Mouse (Mus musculus): ENCODE measurements around the gene Actl10. TPM values are rescaled to one million over a fixed set of nuclear protein-coding genes. Genes with fewer than 3 reads are reported as not detected.

Actl10 gene
- polyA plus RNA-seq, 1 experiment = 0.11 TPM

DNA sequence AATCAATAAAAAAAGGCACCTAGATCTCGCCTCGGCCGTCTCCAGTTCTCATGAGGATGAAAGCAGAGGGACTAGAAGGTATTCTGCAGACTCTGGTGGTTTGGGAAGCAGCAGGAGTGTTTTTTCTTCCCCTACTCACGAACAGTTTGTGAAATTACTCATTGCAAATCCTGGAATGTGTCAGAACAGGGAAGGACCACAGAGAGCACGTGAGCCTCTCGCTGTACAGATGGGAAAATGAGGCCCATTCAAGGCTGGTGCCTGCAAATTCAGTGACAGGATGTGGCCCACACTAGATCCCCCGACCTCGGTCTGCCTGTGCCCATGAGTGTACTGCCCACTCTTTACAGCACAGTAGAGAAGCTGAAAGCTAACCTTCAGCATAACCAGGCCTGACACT lies 20.4 kb downstream of the Actl10 start:
- H3K27me3 ChIP-seq (ENCODE audit: control insufficient read depth, insufficient read depth, low read length) = no peaks in the 10 kb centered on the region
- no peak overlapping the region for H3K27ac ChIP-seq (ENCODE audit: control insufficient read depth, insufficient read depth, low read length)
- no peak for TF ChIP-seq POLR2A (IDR thresholded peaks at IDR 0.05; ENCODE audit: control insufficient read depth, extremely low read depth, insufficient read depth, low read length, poor library complexity)
- no peak for TF ChIP-seq CTCF (IDR thresholded peaks at IDR 0.05; ENCODE audit: borderline replicate concordance, control insufficient read depth, extremely low read depth, insufficient read depth, low read length, poor library complexity)
- no peak overlapping the region for H3K4me3 ChIP-seq (ENCODE audit: control insufficient read depth, insufficient read depth, low read length)
- no peaks in the 10 kb centered on the region for H3K36me3 ChIP-seq (ENCODE audit: control insufficient read depth, insufficient read depth, low read length)
- H3K4me1 ChIP-seq (replicated peaks; ENCODE audit: control insufficient read depth, insufficient read depth, low read length) = peaks cover 37% of the 10 kb centered on the region
- DNase-seq = no peak
- 82% methylated on average over 8 of the region's 8 CpGs for WGBS

DNA sequence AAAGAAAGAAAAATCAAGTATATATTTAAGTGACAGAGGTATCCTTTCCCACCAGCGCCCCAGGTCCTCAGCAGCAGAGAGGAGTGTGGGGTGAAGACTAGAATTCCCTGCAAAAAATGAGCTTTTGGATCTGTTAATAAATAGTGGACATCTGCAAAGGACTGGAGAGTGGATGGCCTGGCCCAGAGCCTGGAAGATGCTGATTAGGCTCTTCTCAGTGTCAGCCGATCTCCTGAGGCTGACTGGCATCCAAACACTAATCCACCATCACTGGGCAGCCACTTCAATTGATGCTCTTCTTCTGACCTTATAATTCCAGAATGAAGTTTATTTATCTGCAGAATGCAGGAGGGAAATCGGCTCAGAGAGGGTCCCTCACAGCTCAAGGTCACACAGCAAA lies 21.4 kb downstream of the Actl10 start:
- H3K27me3 ChIP-seq (ENCODE audit: control insufficient read depth, insufficient read depth, low read length) = no peaks in the 10 kb centered on the region
- TF ChIP-seq POLR2A (IDR thresholded peaks at IDR 0.05; ENCODE audit: control insufficient read depth, extremely low read depth, insufficient read depth, low read length, poor library complexity) = no peak
- no peak overlapping the region for H3K4me3 ChIP-seq (ENCODE audit: control insufficient read depth, insufficient read depth, low read length)
- WGBS = 94% methylated on average over 3 of the region's 3 CpGs
- no peak for DNase-seq
- H3K4me1 ChIP-seq (replicated peaks; ENCODE audit: control insufficient read depth, insufficient read depth, low read length) = peaks cover 41% of the 10 kb centered on the region
- H3K36me3 ChIP-seq (ENCODE audit: control insufficient read depth, insufficient read depth, low read length) = no peaks in the 10 kb centered on the region
- no peak overlapping the region for H3K27ac ChIP-seq (ENCODE audit: control insufficient read depth, insufficient read depth, low read length)

DNA sequence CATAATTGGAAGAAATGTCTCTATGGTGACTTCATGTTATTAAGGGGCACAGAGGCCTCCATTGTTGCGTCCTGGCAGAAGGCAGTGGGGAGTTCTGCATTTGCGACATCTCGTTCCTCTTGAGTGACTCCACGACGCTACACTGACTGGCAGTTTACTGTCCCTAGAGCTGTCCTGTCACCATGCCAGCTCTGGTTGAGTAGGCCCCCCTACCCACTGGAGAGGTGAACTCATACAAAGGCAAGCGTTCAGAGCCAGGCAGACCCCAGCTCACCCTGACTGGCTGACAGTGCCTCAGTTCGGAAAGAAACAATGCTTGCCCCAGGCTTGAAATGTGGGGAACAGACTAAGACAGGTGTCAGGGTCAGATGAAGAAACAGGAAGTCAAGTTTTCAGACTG lies 22.7 kb downstream of the Actl10 start:
- Histone ChIP-seq H3K36me3 (ENCODE audit: control insufficient read depth, insufficient read depth, low read length) (no peaks in the 10 kb centered on the region), H3K4me1 (replicated peaks; ENCODE audit: control insufficient read depth, insufficient read depth, low read length) (peaks cover 29% of the 10 kb centered on the region), H3K27me3 (ENCODE audit: control insufficient read depth, insufficient read depth, low read length) (no peaks in the 10 kb centered on the region), H3K4me3 (ENCODE audit: control insufficient read depth, insufficient read depth, low read length) (no peak overlapping the region), H3K27ac (ENCODE audit: control insufficient read depth, insufficient read depth, low read length) (no peak overlapping the region)
- no peak for DNase-seq
- 64% methylated on average over 7 of the region's 7 CpGs for WGBS
- TF ChIP-seq CTCF (IDR thresholded peaks at IDR 0.05; ENCODE audit: borderline replicate concordance, control insufficient read depth, extremely low read depth, insufficient read depth, low read length, poor library complexity) (no peak), POLR2A (IDR thresholded peaks at IDR 0.05; ENCODE audit: control insufficient read depth, extremely low read depth, insufficient read depth, low read length, poor library complexity) (no peak)

DNA sequence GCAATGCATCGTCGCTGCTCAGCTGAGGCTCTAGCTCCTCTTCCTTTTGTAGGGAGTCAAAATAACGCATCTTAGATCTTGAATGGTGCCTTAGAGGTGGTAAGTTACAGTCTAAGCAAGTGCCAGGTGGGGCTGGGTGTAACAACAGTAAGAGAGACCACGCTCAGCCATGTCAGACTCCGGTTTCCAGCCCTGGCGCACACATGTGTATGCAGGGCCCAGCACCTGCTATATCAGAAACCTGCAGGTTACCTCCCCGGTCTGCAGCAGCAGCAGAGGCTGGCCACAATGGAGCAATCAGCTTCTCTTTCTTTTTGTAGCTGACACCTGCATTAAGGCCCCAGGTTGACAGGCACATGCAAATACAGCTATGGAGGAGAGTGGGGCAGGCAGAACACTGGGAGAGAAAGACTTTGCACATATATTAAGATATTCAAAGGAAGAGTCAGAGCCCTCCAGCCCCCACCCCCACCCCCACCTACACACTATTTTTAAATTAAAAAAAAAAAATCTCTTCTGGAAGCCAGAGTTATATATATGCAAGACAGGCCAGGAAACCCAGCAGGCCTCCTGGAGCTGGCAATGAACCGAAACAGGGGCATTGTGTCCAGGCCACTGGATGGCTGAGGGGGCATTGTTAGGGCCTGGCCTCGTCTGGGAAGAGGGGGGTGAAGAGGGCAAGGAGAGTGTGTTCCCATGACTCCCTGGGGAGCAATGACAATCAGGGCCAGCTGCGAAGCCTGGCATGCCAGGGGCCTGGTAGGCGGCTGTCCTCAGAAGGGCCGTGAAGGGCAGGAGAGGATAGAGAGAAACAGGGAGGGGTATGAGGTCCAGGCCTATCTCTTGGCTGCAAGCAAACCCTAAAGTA lies 25.5 kb downstream of the Actl10 start:
- Histone ChIP-seq H3K4me3 (ENCODE audit: control insufficient read depth, insufficient read depth, low read length) (no peak overlapping the region), H3K27me3 (ENCODE audit: control insufficient read depth, insufficient read depth, low read length) (no peaks in the 10 kb centered on the region), H3K36me3 (ENCODE audit: control insufficient read depth, insufficient read depth, low read length) (no peaks in the 10 kb centered on the region), H3K27ac (ENCODE audit: control insufficient read depth, insufficient read depth, low read length) (peak overlapping the region; percentile 64), H3K4me1 (replicated peaks; ENCODE audit: control insufficient read depth, insufficient read depth, low read length) (peaks cover 20% of the 10 kb centered on the region)
- peak; percentile 55 for DNase-seq
- WGBS = 41% methylated on average over 12 of the region's 12 CpGs
- no peak for TF ChIP-seq POLR2A (IDR thresholded peaks at IDR 0.05; ENCODE audit: control insufficient read depth, extremely low read depth, insufficient read depth, low read length, poor library complexity)

DNA sequence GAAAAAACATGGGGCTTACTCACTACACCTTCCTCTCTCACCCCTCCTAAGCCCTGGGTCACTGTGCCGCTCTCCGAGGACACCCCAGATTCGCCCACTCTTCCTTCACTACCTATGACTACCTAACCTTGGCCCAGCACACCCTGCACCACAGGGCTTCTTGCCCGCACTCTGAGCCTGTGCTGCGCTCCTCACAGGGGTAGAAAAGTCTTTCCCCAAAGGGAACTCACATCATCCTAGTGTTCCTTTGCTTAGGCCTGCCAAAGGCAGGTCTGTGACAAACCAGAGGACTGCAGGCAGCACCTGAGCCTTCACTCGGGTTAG lies 26.1 kb downstream of the Actl10 start:
- DNase-seq = no peak
- Histone ChIP-seq H3K4me1 (replicated peaks; ENCODE audit: control insufficient read depth, insufficient read depth, low read length) (peaks cover 20% of the 10 kb centered on the region), H3K27me3 (ENCODE audit: control insufficient read depth, insufficient read depth, low read length) (no peaks in the 10 kb centered on the region), H3K36me3 (ENCODE audit: control insufficient read depth, insufficient read depth, low read length) (no peaks in the 10 kb centered on the region), H3K4me3 (ENCODE audit: control insufficient read depth, insufficient read depth, low read length) (no peak overlapping the region), H3K27ac (ENCODE audit: control insufficient read depth, insufficient read depth, low read length) (peak overlapping the region; percentile 6; the same call in 1 of the 2 replicates)
- TF ChIP-seq POLR2A (IDR thresholded peaks at IDR 0.05; ENCODE audit: control insufficient read depth, extremely low read depth, insufficient read depth, low read length, poor library complexity) (no peak), CTCF (IDR thresholded peaks at IDR 0.05; ENCODE audit: borderline replicate concordance, control insufficient read depth, extremely low read depth, insufficient read depth, low read length, poor library complexity) (no peak)
- 95% methylated on average over 6 of the region's 6 CpGs for WGBS

DNA sequence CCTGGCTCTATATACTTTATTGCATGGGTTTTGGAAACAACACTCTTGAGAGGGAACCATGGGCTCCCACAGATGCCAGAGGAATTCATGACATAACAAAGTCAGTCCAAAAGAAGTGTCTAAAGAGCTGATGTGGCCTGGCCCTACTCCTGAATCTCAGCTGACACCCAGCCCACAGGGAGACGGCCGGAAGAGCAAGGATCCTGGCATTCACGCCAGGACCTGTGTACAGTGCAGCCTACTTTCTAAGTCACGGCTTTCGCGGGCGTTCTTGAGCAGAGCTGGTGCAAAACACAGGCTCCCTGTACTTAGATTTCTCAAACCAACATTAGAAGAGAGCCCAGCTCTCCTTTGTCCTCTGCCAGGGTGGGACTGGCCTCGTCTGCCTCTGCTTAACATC lies 29.0 kb downstream of the Actl10 start:
- no peak for DNase-seq

DNA sequence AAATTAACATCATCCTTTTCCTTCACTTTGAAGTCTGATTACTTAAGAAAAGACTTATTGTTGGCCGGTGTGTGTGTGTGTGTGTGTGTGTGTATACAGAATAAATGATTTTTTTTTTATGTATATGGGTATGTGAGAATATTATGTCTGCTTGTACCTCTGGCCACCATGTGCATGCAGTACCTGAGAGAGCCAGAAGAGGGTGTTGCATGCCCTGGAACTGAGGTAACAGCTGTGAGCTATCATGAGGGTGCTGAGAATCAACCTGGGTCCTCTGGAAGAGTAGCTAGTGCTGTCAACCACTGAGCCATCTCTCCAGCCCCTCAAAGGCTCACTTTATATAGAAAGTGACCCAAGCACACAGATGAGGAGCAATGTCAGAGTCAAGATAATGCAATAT lies 29.8 kb downstream of the Actl10 start:
- H3K36me3 ChIP-seq (ENCODE audit: control insufficient read depth, insufficient read depth, low read length) = peaks cover 7% of the 10 kb centered on the region; the same call in 1 of the 2 replicates
- 100% methylated on average over 1 of the region's 1 CpGs for whole genome bisulfite sequencing
- no peak for DNase-seq
- H3K27me3 ChIP-seq (ENCODE audit: control insufficient read depth, insufficient read depth, low read length) = no peaks in the 10 kb centered on the region
- H3K4me1 ChIP-seq (replicated peaks; ENCODE audit: control insufficient read depth, insufficient read depth, low read length) = peaks cover 12% of the 10 kb centered on the region
- H3K4me3 ChIP-seq (ENCODE audit: control insufficient read depth, insufficient read depth, low read length) = no peak overlapping the region
- no peak for TF ChIP-seq CTCF (IDR thresholded peaks at IDR 0.05; ENCODE audit: borderline replicate concordance, control insufficient read depth, extremely low read depth, insufficient read depth, low read length, poor library complexity)
- no peak for TF ChIP-seq POLR2A (IDR thresholded peaks at IDR 0.05; ENCODE audit: control insufficient read depth, extremely low read depth, insufficient read depth, low read length, poor library complexity)
- no peak overlapping the region for H3K27ac ChIP-seq (ENCODE audit: control insufficient read depth, insufficient read depth, low read length)

More for the DNA sequence above, 29.0 kb downstream of the Actl10 start:
- Histone ChIP-seq H3K36me3 (ENCODE audit: control insufficient read depth, insufficient read depth, low read length) (peaks cover 2% of the 10 kb centered on the region; the same call in 1 of the 2 replicates), H3K27ac (ENCODE audit: control insufficient read depth, insufficient read depth, low read length) (no peak overlapping the region), H3K27me3 (ENCODE audit: control insufficient read depth, insufficient read depth, low read length) (no peaks in the 10 kb centered on the region), H3K4me3 (ENCODE audit: control insufficient read depth, insufficient read depth, low read length) (no peak overlapping the region), H3K4me1 (replicated peaks; ENCODE audit: control insufficient read depth, insufficient read depth, low read length) (peaks cover 16% of the 10 kb centered on the region)
- TF ChIP-seq POLR2A (IDR thresholded peaks at IDR 0.05; ENCODE audit: control insufficient read depth, extremely low read depth, insufficient read depth, low read length, poor library complexity) (no peak), CTCF (IDR thresholded peaks at IDR 0.05; ENCODE audit: borderline replicate concordance, control insufficient read depth, extremely low read depth, insufficient read depth, low read length, poor library complexity) (no peak)
- WGBS = 93% methylated on average over 8 of the region's 8 CpGs
